Mouse (Mus musculus) adrenal gland, adult 10 weeks (tissue): ENCODE results near the gene Zscan25. TPM values are rescaled to one million over a fixed set of nuclear protein-coding genes. Genes with fewer than 3 reads are reported as not detected.

Experiments
- polyA plus RNA-seq: library from polyadenylated mRNA; stranded (reverse); fragments of 350-450 nt; fragmentation: Illumina TruSeq; extraction: RNeasy Lipid Tissue Mini Kit (QIAGEN cat#74804); gene quantifications from one replicate; pipeline ENCODE4 v1.2.3, GENCODE M21; 2014; ENCODE audit warnings: low read depth, low replicate concordance

Gene Zscan25
- polyA plus RNA-seq = 0.41 TPM

GRCm38 (mm10) chr5:145280371-145281143 lies at the start of gene Zscan25:
Gene Zscan25, plus strand, starts transcription at chr5:145280500.

GRCm38 (mm10) chr5:145231367-145231871 lies 48.9 kb upstream of the Zscan25 start, which contains the start of gene Zfp655:
Gene Zfp655, plus strand, starts transcription at chr5:145231715.

Other genes starting within 250 kb of the Zscan25 start
- gene Gm4871, start 247.7 kb upstream of the Zscan25 start, polyA plus RNA-seq = not detected
- not detected for gene 1700018F24Rik, start 237.5 kb upstream of the Zscan25 start, polyA plus RNA-seq
- 26.4 TPM for gene Arpc1a, start 196.7 kb upstream of the Zscan25 start, polyA plus RNA-seq
- gene Kpna7, start 196.5 kb upstream of the Zscan25 start, polyA plus RNA-seq = not detected
- 37.3 TPM for gene Arpc1b, start 166.3 kb upstream of the Zscan25 start, polyA plus RNA-seq
- 37.3 TPM for gene Pdap1, start 140.3 kb upstream of the Zscan25 start, polyA plus RNA-seq
- 293 TPM for gene Bud31, start 140.1 kb upstream of the Zscan25 start, polyA plus RNA-seq
- 2.6 TPM for gene Ptcd1, start 113.4 kb upstream of the Zscan25 start, polyA plus RNA-seq
- gene Cpsf4, start 113.3 kb upstream of the Zscan25 start, polyA plus RNA-seq = 1.9 TPM
- 22.8 TPM for gene Atp5j2, start 88.4 kb upstream of the Zscan25 start, polyA plus RNA-seq
- 2.2 TPM for gene Zkscan14, start 78.6 kb upstream of the Zscan25 start, polyA plus RNA-seq
- 7.8 TPM for gene Zkscan5, start 75.9 kb upstream of the Zscan25 start, polyA plus RNA-seq
- gene Zfp655, start 48.8 kb upstream of the Zscan25 start, polyA plus RNA-seq = 149 TPM
- gene Cyp3a57, start 64.8 kb downstream of the Zscan25 start, polyA plus RNA-seq = not detected
- 0.58 TPM for gene Cyp3a16, start 189.2 kb downstream of the Zscan25 start, polyA plus RNA-seq